Mouse (Mus musculus): ENCODE measurements around the gene Olfr1494. TPM values are rescaled to one million over a fixed set of nuclear protein-coding genes. Genes with fewer than 3 reads are reported as not detected.

Olfr1494 gene
- not detected for polyA plus RNA-seq (2017; shearing (Covaris generic))

GRCm38 (mm10) chr19:13739428-13739827 is at the start of gene Olfr1494:
TSS of gene Olfr1494 (plus strand) at chr19:13739728.

GRCm38 (mm10) chr19:13696968-13697367 is 42.6 kb upstream of the Olfr1494 start, which contains the start of gene Olfr1491:
TSS of gene Olfr1491 (plus strand) at chr19:13697268.

GRCm38 (mm10) chr19:13722978-13723377 is 16.6 kb upstream of the Olfr1494 start, which contains the start of gene Olfr1493-ps1:
TSS of gene Olfr1493-ps1 (plus strand) at chr19:13723278.

GRCm38 (mm10) chr19:13764306-13764705 is 24.8 kb downstream of the Olfr1494 start, which contains the start of gene Olfr1495:
TSS of gene Olfr1495 (plus strand) at chr19:13764606.

GRCm38 (mm10) chr19:13777578-13777977 is 38.0 kb downstream of the Olfr1494 start, which contains the start of gene Olfr1496:
TSS of gene Olfr1496 (plus strand) at chr19:13777878.

GRCm38 (mm10) chr19:13798102-13798501 is 58.6 kb downstream of the Olfr1494 start, which contains the start of gene Olfr1497:
TSS of gene Olfr1497 (minus strand) at chr19:13798202.

Other genes starting within 250 kb of the Olfr1494 start
- gene Olfr1477, start 239.2 kb upstream of the Olfr1494 start, polyA plus RNA-seq (2017; shearing (Covaris generic)) = not detected
- gene Olfr1480, start 211.8 kb upstream of the Olfr1494 start, polyA plus RNA-seq (2017; shearing (Covaris generic)) = not detected
- not detected for gene Olfr1484, start 156.2 kb upstream of the Olfr1494 start, polyA plus RNA-seq (2017; shearing (Covaris generic))
- not detected for gene Olfr1487, start 122.4 kb upstream of the Olfr1494 start, polyA plus RNA-seq (2017; shearing (Covaris generic))
- not detected for gene Olfr1489, start 108.1 kb upstream of the Olfr1494 start, polyA plus RNA-seq (2017; shearing (Covaris generic))
- gene Olfr1490, start 88.6 kb upstream of the Olfr1494 start, polyA plus RNA-seq (2017; shearing (Covaris generic)) = not detected
- gene Olfr1491, start 42.5 kb upstream of the Olfr1494 start, polyA plus RNA-seq (2017; shearing (Covaris generic)) = not detected
- not detected for gene Olfr1493-ps1, start 16.4 kb upstream of the Olfr1494 start, polyA plus RNA-seq (2017; shearing (Covaris generic))
- gene Olfr1495, start 24.9 kb downstream of the Olfr1494 start, polyA plus RNA-seq (2017; shearing (Covaris generic)) = not detected
- gene Olfr1496, start 38.1 kb downstream of the Olfr1494 start, polyA plus RNA-seq (2017; shearing (Covaris generic)) = not detected
- not detected for gene Olfr1497, start 58.5 kb downstream of the Olfr1494 start, polyA plus RNA-seq (2017; shearing (Covaris generic))
- gene Olfr1499, start 79.7 kb downstream of the Olfr1494 start, polyA plus RNA-seq (2017; shearing (Covaris generic)) = not detected
- not detected for gene Olfr1500, start 90.8 kb downstream of the Olfr1494 start, polyA plus RNA-seq (2017; shearing (Covaris generic))
- not detected for gene Olfr1501, start 111.0 kb downstream of the Olfr1494 start, polyA plus RNA-seq (2017; shearing (Covaris generic))
- gene Olfr1502, start 122.1 kb downstream of the Olfr1494 start, polyA plus RNA-seq (2017; shearing (Covaris generic)) = not detected
- not detected for gene Olfr1504, start 158.2 kb downstream of the Olfr1494 start, polyA plus RNA-seq (2017; shearing (Covaris generic))
- gene Olfr1505, start 173.8 kb downstream of the Olfr1494 start, polyA plus RNA-seq (2017; shearing (Covaris generic)) = not detected